Mouse (Mus musculus) MEL (cell line): ENCODE results near the gene Gm3285.

Experiments used
- CTCF ChIP-seq, 3 experiments: IDR thresholded peaks in 2 of 3; conservative IDR thresholded peaks in 1 of 3; 2 replicates each; pipeline ENCODE4 v1.5.1; 2011 to 2012; ENCODE audit warnings: low read length in 3 of 3, low read depth in 2 of 3, mild to moderate bottlenecking in 2 of 3, improper control_type of control experiment in 1 of 3, inconsistent platforms in 1 of 3, mixed read lengths in 1 of 3, moderate library complexity in 1 of 3; ENCODE audit not compliant: control insufficient read depth in 1 of 3, insufficient read depth in 1 of 3, poor library complexity in 1 of 3, severe bottlenecking in 1 of 3
- EP300 ChIP-seq, 2 experiments: IDR thresholded peaks; 2 replicates each; pipeline ENCODE4 v1.6.1; 2011; ENCODE audit warnings: improper control_type of control experiment in 2 of 2, low read length in 2 of 2, low read depth in 1 of 2, mild to moderate bottlenecking in 1 of 2
- JUND ChIP-seq: IDR thresholded peaks from 2 replicates; pipeline ENCODE4 v1.6.1; 2011; ENCODE audit warnings: low read depth, mild to moderate bottlenecking, improper control_type of control experiment, low read length
- MAFK ChIP-seq: IDR thresholded peaks from 2 replicates; pipeline ENCODE4 v1.6.1; 2011; ENCODE audit warnings: low read depth, mild to moderate bottlenecking, low read length, improper control_type of control experiment, borderline replicate concordance
- POLR2A ChIP-seq, 2 experiments: IDR thresholded peaks; 2 replicates each; pipeline ENCODE4 v1.6.1; 2011 to 2012; ENCODE audit warnings: low read length in 2 of 2, mild to moderate bottlenecking in 2 of 2, control low read depth in 1 of 2, improper control_type of control experiment in 1 of 2, low read depth in 1 of 2, moderate library complexity in 1 of 2; ENCODE audit not compliant: control insufficient read depth in 1 of 2, insufficient read depth in 1 of 2, poor library complexity in 1 of 2
- POLR2AphosphoS5 ChIP-seq: IDR thresholded peaks from 2 replicates; pipeline ENCODE4 v1.6.1; 2012; ENCODE audit warnings: low read depth, borderline replicate concordance, mild to moderate bottlenecking, inconsistent platforms, low read length, moderate library complexity, mixed read lengths
- RCOR1 ChIP-seq: IDR thresholded peaks from 2 replicates; pipeline ENCODE4 v1.6.1; 2012; ENCODE audit warnings: low read depth, mild to moderate bottlenecking, inconsistent platforms, low read length, improper control_type of control experiment
- TBP ChIP-seq: IDR thresholded peaks from 2 replicates; pipeline ENCODE4 v1.8.0; 2011; ENCODE audit warnings: low read depth, low read length, improper control_type of control experiment
- TCF12 ChIP-seq: IDR thresholded peaks from 2 replicates; pipeline ENCODE4 v1.6.1; 2014; ENCODE audit warnings: low read depth, mild to moderate bottlenecking, inconsistent platforms, low read length, improper control_type of control experiment, moderate library complexity
- USF2 ChIP-seq, 2 experiments: IDR thresholded peaks; 2 replicates each; pipeline ENCODE4 v1.6.1; 2011 to 2012; ENCODE audit warnings: improper control_type of control experiment in 2 of 2, low read length in 2 of 2, borderline replicate concordance in 1 of 2, inconsistent platforms in 1 of 2, low read depth in 1 of 2, mild to moderate bottlenecking in 1 of 2; ENCODE audit not compliant: insufficient read depth in 1 of 2

- no peak for TF ChIP-seq RCOR1
- no peak for TF ChIP-seq TCF12
- TF ChIP-seq MAFK, result no peak
- no peak for TF ChIP-seq USF2 (IDR thresholded peaks at IDR 0.05; ENCODE audit: borderline replicate concordance in 1 of 2, insufficient read depth in 1 of 2, low read depth in 1 of 2, low read length in 2 of 2)
- TF ChIP-seq POLR2AphosphoS5, result no peak
- no peak for TF ChIP-seq CTCF (IDR thresholded peaks at IDR 0.05 in 2 of 3, conservative IDR thresholded peaks at IDR 0.05 in 1 of 3; ENCODE audit: control insufficient read depth in 1 of 3, insufficient read depth in 1 of 3, low read depth in 2 of 3, low read length in 3 of 3, poor library complexity in 1 of 3, severe bottlenecking in 1 of 3)
- no peak for TF ChIP-seq POLR2A (IDR thresholded peaks at IDR 0.05; ENCODE audit: control insufficient read depth in 1 of 2, insufficient read depth in 1 of 2, low read depth in 1 of 2, low read length in 2 of 2, poor library complexity in 1 of 2)
- no peak for TF ChIP-seq EP300 (IDR thresholded peaks at IDR 0.05; ENCODE audit: low read depth in 1 of 2, low read length in 2 of 2)
- TF ChIP-seq TBP, result no peak
- no peak for TF ChIP-seq JUND
Measured at GRCm38 (mm10) chr10:77846961-77847360, 14.8 kb upstream of the Gm3285 start.
